Mouse (Mus musculus) monocyte, adult 2 months (primary cell): Measurements from ENCODE around the gene Tet1.
"Not testable (repeated sequence)": the region's sequence is repeated elsewhere in the genome, so short reads cannot be mapped to it uniquely, and the experiment has no call there.

Experiments
- DNase-seq, 2 experiments: peaks; one replicate each; pipeline ENCODE4 v3.0.0; 2022; ENCODE audit warnings: low spot score in 2 of 2, low read depth in 1 of 2

The Tet1 gene

DNA sequence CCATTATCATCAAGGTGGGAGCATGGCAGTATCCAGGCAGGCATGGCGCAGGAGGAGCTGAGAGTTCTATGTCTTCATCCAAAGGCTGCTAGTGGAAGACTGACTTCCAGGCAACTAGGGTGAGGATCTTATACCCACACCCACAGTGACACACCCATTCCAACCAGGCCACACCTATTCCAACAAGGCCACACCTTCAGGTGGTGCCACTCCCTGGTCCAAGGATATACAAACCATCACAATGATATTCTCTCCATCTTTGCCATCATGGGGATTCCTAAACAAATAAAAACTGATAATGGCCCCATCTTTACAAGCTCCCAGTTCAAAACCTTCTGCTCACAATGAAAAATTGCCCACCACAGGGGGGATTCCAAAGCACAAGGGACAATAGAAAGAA, at the start of gene Tet1:
Gene Tet1 (minus strand): TSS at position 101 of the 400 bp plus-strand sequence.
- not testable (repeated sequence) for DNase-seq

DNA sequence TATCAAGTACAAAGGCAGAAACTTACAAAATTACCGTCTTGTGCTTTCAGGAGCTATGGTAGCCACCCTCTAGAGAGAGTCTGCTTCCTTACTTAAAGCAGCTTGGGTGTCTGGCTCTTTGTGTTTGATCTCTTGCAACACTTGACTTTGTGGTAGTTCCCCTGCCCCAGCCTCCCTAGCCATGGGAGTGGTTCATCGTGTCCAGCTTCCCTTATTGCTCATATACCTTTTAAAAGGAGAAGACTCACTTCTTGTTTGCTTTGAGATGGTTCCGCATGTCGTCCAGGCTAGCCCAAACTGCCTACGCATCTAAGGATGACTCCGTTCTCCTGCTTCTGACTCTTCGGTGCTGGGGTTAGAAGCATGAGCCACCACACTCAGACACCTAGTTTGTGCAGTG, 39.8 kb upstream of the Tet1 start:
- DNase-seq, result peak; percentile 75 to 82

DNA sequence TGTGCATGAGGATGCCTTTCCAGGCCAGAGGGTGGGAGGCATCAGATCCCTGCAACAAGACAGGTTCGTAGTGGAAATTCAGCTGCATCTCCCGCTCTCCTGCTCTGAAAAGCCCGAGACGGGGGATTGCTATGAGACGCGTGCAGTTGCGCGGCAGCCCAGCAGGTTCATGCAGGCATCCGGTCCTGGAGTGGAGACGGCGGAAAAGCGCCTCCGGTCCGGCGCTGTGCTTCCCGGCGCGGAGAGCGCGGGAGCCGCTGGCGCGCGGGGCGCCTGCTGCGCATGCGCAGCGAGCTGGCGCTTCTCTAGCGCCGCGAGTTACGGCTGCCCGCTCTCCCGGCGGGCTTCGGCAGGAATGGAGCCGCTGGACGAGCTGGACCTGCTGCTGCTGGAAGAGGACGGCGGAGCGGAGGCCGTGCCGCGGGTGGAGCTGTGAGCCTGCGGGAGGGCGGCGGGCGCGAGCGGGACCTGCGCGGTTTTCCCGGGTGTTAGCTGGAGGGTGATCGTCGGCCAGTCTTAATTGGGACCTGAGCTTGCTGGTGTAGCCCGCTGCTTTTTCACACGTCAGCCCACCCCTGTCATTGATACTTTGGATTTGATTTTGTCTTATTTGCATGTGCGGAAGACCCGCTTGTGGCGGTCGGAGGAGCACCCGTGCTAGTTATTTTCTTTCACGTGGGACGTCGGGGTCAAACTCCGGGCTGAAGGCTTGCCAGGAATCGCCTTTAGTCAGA, 38.1 kb upstream of the Tet1 start, which contains the start of gene Dna2:
Gene Dna2 (plus strand): TSS at position 289 of the 734 bp plus-strand sequence.
- DNase-seq, result peak; percentile 36 to 45

DNA sequence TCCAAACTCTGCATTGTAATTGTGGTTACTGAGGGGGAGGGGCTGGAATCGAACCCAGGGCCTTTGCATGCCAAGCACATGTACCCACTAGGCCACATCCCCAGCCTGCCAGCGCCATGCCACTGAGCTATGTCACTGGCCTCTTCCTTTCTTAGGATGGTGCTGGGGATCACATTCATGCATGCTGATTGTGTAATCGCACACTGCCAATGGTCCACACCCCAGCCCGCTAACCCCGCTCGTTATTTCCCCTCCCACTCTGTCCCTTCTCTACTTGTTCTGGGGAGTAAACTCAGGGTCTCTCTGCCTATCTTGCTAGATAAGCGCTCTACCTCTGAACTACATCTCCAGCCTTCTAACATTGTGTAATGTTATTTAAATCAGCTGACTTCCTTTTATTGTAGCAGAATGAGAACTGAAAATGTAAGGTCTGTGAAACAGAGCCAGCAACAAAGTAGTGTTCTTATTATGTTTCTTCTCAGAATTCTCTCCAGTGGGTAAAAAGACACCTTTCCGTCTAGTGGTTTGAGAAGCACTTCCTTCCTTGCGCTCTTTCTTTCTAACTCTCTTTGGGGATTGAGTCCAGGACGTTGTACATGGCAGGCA, 36.3 kb upstream of the Tet1 start:
- DNase-seq, result peak in 1 of 2 experiments; percentile 24

DNA sequence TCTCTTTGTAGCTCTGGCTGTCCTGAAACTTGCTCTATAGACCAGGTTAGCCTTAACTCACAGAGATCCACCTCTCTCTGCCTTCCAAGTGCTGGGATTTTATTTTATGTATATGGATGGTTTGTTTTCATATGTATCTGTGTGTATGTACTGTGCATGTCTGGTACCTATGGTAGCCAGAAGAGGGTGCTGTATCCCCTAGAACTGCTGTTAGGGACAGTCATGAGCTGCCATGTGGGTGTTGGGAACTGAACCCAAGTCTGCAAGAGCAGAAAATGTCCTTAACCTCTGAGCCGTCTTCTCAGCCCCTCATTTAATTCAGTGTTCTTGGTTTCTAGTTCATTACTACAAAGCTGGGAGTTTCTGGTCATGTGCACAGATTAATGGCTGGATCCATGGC, 23.6 kb upstream of the Tet1 start:
- DNase-seq, result no peak

DNA sequence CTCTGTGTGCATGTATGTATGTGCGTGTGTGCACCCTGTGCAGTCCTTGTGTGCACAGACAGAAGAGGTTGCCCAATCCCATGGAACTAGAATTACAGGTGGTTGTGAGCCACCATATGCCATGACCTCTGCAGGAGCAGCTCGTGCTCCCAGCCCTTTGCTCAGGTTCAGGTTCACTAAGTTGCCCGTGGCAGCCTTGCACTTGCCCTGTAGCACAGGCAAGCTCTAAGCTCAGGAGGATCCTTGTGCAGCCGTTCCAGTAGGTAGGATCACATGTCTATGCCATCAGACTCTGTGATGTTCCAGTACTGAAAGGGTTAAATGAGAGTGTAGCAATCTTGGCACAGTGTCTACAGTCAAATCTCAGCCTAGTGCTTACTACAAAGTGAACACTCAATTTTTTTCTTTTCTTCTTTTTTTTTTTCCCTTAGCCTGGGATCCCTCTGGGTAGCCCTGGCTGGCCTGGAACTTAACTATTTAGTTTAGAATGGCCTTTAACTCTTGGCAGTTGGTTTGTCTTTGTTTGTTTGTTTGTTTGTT, 15.4 kb upstream of the Tet1 start:
- DNase-seq, result no peak

DNA sequence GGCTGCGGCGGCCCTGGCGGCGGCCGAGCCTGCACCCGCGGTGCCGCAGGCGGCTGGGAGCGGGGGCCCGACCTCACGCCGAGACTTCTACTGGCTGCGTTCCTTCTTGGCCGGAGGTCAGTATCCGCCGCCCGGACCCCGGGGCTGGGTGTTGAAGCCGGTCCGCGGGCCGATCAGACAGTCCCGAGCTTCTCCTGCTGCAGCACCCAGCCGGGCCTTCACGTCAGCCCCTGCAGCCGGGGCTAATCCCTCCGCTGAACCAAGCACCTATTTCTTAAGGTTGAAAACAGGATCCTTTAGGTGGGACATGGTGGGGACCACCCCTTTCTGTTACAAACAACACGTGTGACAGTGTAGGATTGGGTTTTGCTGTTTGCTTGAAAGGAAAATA, 12.0 kb upstream of the Tet1 start:
- no peak for DNase-seq

DNA sequence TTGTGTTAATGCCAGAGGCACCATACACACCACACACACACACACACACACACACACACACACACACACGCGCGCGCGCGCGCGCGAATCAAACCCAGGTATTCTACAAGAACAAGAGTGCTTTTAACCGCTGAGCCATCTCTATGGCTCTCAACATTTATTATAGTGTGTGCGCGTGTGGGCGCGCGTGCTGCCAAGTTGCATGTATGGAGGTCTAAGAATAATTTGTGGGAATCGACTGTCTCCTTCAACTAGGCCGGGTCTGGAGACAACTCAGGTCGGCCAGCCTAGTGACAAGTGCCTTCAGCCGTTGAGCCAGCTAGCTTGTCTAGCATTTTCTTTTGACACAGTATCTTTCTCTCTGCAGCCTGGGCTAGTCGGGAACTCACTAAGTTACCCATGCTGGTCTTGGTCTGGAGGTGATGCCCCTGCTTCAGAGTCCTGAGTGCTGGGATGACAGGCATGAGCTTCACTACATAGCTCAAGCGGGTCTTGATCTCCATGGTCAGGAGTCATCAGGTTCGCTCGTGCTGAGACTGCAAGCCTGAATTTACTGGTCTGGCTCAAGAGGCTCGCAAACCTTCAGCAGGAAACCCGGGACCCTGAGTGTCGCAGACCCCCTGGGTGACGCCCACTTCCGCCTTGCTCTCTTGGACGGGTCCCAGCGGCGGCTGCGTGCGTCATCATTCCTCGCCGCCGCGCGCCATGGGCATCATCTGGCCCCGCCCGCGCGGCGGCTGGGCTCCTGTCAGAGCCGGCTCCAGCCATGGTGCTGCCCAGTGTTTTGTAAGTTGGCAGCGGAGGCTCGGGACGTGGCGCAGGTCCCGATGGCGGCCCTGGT, 11.3 kb upstream of the Tet1 start, which contains the start of gene Slc25a16:
Gene Slc25a16 (plus strand): TSS at position 709 of the 841 bp plus-strand sequence.
- peak; percentile 63 to 85 for DNase-seq

DNA sequence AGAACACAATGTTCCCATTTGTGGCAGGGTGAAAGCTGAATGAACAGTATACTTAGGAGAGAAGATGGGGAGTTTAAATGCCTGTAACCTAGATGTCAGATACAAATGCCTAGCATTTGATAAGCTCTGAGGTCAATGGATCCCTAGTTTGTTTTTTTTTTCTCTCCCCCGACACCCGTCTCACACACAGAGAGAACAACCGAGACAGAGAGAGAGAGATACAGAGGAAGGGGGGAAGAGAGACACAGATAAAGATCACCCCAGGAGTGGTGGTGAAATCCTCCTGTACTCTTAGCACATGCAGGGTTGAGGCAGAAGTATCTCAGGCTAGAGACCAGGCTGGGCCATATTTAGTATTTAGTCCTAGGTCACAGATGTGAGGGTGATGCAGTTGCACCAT, 10.2 kb upstream of the Tet1 start:
- no peak for DNase-seq

DNA sequence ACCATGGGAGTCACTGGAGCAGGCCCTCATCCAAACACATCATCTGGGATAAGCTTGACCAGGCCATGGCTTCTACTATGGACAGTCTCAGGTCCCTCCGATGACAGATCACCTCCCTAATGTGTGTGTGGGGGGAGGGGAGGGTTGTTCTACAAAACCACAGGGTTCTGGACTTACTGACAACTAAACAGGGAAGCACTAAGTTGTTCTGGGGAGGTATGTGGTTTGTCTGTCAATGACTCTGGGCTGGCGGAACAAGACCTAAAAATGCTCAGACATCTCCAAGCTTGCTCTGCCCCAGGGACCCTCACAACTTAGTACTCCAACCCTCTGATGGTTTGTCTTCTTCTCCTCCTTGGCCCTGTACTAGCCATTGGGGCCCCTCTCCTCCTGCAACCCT, 2.3 kb upstream of the Tet1 start:
- DNase-seq, result no peak

DNA sequence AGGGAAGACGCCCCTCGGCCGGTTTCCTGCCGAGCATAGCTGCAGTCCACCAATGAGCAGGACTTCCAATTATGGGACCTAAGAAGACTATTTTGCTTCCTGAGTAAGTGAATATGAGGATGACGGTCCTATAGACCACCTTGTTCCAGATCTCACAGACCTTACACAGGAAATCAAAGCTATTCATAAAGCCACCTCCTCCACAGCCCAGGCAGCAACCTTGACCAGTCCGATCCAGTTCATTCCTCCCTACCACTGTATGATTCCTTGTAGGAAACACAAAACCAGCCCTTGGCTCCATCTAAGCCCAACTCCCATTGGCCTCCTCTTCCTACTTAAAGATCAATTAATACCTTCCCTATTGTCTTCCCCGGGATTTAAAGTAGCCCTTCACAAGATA, 2.5 kb downstream of the Tet1 start:
- DNase-seq, result no peak

DNA sequence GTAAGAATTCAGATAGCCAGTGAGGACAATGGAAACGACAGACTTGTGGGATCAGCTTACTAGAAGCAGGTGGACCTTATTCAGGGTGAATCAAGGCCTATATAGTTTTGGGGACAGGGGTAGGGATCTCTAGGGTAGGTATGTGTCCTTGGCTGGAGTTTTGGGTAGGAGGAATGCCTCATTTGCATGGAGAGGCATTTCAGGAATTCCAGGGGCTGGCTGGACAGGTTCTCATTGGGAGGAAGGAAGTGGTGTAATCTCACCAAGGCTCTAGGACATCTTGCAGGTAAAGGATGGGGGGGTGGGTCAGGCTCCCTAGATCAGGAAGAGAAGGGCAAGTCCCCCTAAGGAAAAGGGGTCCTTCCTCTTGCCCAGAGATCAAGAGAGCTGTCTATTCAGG, 6.0 kb downstream of the Tet1 start:
- no peak for DNase-seq

DNA sequence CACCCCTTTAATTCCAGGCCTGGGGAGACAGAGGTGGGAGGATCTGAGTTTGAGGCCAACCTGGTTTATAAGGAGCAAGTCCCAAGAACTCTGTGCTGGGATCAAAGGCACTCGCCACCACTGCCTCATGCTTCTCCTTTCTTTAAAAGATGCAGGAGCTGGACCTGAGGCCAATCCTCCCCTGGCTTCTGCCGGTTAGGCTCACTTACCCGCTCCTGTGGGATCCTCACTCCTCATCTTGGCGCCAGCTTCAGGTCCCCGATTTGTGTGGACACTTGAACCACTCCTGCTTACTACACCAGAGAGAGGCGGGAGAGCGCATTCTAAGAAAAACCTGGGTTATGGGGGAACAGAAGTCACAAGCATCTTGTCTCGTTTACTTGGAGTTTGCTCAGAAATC, 7.0 kb downstream of the Tet1 start:
- no peak for DNase-seq

DNA sequence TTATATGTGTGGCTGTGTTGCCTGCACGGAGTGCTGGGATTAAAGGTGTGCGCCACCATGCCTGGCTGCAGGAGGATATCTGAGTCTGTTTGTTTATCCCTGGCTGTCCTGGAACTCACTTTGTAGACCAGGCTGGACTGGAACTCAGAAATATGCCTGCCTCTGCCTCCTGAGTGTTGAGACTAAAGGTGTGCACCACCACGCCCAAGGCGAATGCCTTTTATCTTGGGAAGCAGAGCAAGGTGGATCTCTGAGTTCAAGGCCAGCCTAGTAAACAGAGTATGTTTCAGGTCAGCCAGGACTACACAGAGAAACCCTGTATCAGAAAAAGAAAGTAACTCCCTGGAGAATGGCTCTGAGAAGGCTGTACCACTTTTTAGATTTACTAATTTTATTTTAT, 8.7 kb downstream of the Tet1 start:
- no peak for DNase-seq

DNA sequence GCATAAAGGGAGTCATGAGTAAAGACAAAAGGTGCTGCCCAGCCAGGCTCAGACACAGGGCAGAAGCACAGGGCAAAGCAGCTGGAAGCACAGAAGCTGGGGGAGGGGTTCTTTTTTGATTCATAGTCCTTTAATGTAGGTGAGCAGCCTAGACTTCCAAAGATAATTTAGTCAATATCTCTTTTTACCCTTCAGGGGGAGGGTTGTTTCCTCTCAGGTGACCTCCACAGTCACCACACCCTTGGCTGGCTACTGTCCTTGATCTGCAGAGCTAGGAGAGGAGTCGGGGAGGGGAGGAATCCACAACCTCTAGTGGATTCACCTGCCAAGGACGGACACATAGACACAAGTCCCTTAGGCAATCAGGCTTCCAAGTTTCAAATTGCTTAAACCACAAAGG, 10.7 kb downstream of the Tet1 start:
- no peak for DNase-seq

DNA sequence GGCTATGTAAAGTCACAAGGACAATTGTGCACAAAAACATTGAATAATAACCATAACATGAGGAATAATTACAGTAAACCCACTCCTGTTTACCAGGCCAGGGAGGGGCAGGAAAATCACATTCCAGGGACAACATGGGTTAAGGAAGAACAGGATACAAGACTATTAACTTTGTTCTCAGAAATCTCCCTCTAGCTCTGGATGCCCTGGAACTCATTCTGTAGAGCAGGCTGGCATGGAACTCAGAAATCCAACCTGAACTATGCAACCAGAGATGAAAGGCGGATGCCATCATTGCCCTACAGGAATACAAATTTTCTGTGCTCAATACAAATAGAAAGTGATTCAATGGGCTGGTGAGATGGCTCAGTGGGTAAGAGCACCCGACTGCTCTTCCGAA, 11.4 kb downstream of the Tet1 start:
- DNase-seq, result no peak

DNA sequence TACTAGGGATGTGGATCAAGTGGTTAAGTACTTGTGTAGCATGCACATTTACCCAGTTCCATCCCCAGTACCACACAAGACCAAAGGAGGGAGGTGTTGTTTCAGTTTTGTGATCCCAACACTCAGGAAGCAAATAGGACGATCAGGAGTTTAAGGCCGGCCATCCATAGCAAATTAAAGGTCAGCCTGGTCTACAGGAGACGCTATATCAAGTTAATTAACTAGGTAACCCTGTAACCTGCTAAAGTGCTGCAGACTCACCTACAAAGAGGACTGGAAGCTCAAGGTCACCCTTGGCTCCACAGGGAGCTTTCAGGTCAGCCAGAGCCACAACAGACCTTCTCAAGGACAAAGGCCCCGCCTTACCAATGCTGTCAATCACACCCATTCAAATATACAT, 12.0 kb downstream of the Tet1 start:
- no peak for DNase-seq

DNA sequence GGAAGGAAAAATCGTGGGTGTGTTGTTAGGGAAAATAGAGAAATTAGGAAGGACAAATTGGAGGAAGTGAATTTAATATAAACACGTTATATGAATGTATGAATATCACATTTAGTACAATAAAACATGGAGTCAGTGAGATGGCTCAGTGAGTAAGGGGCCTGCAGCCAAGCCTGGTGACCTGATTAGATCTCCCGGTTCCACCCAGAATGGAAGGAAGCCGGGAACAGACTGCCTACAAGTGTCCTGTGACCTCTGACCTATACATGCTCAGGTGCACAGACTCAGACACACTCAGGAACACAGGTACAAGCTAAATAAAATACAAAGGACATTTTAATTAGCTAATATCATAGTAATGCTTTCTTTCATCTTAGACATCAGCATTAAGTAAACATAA, 12.8 kb downstream of the Tet1 start:
- no peak for DNase-seq

DNA sequence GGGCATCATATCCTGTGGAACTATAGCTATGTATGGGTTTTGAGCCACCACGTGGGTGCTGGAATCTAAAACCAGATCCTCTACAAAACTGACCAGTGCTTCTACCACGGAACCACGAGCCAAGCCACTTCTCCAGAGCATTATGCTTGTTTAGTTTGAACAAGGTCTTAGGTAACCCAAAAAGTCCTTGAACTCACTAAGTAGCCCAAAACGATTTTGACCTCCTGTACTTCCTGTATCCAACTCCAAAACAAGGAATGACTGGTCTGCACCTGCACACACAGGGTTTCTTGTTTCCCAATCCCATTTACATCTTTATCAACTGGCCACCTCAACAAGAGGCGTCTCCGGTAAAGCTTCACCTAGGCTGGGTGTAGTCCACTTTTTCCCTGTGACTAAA, 13.4 kb downstream of the Tet1 start:
- no peak for DNase-seq

DNA sequence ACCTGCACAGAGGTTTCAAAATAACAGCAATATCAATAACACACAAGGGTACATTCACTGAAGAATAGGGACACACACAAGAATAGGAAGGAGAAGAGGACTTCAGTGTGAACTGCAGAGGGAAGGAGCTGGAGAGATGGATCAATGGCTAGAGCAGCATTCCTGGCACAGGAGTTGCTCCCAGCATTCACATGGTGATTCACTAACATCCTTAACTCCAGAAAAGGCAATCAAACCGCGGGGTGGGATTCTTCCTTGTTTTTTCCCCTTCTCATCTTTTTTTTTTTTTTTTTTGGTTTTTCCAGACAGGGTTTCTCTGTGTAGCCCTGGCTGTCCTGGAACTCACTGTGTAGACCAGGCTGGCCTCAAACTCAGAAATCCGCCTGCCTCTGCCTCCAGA, 14.3 kb downstream of the Tet1 start:
- DNase-seq, result no peak

DNA sequence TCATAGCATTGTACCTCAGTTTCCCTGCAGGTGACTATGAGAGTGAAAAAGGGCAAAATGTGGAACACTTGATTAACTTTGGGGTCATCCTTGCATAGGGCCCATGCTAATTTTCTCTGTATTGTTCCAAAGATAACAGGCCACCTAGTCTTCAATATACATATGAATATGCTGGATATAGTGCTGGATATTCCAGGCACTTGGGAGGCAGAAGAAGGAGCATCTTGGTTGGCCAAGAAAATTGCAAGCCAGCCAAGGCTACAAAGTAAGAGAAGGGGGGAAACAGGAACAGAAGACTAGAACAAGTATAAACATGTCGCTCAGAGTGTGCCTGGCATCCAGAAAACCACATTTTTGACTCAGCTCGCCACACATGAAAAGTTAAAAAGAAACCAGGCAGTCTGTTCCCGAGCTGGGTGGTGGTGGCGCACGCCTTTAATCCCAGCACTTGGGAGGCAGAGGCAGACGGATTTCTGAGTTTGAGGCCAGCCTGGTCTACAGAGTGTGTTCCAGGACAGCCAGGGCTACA, 15.4 kb downstream of the Tet1 start:
- no peak for DNase-seq
